Mouse (Mus musculus): Measurements from ENCODE around the gene Med25. TPM values are rescaled to one million over a fixed set of nuclear protein-coding genes. Genes with fewer than 3 reads are reported as not detected.

Med25 gene
- 129 and 224 TPM in 2 replicates for polyA plus RNA-seq (2012; rRNA removed)

DNA sequence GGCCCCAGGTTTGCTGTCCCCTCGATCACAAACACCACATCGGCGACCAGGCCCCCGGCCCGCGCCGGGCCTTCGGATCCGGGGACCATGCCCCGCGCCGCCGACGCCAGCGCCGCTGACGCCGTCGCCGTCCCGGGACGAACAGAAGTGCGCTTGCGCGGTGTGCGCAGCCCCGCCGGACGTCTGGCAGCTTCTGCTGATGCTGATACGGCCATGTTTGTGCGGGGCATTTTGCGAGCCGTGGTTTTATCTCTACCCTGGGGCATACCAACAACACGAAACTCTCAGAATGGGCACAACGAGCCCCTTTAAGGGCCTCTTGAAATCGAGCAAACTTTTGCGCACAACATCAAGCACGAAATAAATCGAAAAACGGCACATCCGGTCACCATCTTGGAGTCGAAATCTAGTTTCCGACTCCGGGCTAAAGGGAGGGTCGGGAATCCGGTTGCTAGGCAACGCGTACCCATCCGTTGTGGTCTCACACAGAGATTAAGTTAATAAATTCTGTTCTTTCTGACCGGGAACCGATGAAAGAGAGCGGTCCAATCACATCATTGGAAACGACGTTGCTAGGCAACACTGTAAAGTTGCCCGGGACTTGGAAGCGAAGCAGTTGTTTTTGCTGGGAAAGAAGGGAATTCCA, at the start of gene Med25:
Gene Med25 (minus strand): TSS at position 437 of the 646 bp plus-strand sequence.

DNA sequence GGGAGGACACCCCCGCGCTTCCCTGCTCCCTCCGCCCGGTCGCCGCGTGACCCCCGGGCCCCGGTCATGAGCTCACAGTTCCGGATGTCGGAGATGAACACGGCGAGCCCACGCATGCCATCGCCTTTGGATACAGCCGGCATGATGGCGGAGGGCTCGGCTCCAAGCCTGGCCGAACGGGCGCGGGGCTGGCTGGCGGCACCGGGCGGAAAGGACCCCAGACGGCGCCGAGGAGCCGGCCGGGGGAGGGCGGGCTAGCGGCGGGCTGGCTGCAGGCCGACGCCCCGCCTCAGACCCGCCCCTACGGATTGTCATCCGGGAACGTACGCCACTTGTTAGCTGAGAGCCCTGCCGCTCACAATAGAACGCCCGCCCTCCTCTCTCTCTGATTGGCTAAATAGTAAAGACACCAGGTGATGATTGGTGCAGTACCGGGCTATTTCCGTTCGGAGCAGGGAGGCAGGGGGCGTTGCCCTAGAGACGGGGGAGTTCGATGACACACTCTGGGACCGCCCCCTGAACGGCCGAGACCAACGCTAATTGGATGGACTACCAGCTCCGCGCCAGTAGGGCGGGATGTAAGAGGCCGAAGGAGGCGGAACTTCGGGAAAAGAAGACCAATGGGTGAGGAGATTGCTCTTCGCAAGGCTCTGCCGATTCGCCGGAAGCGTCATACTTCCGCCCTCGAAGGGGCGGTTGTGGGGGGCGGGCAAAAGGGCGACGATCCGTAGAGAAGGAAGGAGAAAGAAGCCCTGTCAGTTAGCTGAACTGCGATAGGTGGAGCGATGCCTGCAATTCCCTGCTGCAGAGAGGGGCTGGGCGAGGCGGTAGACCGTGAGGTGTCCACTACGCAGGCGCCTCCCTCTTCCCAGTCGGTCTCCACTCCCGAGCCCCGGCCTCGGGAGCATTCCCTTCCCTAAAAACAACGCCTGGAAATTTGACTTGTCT, 37.0 kb upstream of the Med25 start, which contains the start of gene Ap2a1:
Gene Ap2a1 (minus strand): TSS at position 293 of the 948 bp plus-strand sequence.

DNA sequence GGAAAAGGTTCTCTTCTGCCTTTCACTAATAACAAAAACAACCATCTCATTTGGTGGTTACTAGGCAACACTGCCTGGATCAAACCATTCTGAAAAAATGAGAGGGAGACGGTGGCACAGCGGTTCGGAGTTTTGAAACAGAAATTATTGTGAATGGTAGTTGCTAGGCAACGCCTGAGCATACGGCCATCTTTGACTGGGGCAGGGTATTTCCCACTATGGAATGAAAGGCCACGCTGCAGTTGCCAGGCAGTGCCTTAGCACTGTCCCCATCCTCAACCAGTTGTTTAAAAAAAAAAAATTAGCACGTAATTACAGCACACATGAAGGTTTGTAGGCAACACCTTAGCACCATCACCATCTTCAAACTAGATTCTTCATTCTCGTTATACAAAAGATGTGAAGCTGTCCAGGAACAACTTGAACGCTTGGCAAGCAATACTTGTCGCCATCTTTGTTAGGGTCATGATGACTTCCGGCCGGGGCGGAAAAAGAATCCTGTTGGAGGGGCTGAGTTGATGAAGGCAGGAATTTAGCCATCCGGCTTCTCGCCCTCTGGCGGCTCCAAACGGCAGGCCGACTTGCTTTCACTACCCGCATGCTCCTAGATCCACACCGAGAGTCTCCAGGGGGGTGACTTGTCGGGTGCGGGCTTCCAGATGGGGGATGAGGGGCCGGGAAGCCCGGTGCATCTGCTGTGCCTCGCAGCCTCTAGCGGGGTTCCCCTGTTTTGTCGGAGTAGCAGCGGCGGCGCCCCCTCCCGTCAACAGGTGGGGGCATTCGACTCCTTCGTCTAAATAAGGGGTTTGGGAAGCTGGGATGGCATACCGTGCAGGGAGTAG, 3.3 kb upstream of the Med25 start, which contains the start of gene Fuz:
Gene Fuz (plus strand): TSS at position 487 of the 842 bp plus-strand sequence.

DNA sequence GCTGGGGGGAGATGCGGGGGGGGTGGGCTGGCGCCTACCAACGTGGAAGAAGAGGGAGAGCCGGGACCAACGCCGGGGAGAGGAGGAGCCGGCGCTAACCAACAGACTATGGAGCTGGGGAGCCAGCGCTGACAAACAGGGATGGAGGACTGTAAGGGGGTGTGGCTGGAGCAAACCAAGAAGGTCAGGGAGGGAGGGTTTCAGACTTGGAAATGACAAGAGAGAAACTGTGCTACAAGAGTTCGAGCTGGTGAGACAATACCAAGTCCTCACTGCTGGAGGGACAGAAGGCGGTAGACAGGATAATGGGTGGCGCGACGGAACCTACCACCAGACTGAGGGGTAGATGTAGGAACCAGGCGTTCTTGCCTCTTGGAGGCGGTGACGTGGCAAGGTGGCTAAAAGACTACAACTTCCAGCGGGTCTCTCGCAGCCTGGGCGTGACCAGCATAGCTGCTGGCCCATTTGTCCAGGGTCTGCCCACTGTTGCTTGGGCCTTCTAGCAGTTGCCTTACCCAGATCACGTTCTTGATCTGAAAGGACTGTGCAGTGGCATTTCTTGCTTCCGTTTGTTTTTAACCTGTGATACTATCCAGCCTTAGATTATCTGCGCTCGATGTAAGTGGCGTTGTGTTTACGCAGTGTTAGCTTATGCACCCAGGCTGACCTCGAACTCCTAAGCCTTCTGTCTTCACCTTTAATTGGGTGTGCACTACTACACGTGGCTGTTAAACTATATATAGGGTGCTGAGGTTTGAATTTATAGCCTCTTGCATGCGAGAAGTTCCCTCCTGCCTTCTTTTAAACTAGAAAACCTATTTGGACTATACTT, 22.6 kb downstream of the Med25 start, which contains the start of gene Ptov1:
Gene Ptov1 (minus strand): TSS at position 92 of the 832 bp plus-strand sequence.

DNA sequence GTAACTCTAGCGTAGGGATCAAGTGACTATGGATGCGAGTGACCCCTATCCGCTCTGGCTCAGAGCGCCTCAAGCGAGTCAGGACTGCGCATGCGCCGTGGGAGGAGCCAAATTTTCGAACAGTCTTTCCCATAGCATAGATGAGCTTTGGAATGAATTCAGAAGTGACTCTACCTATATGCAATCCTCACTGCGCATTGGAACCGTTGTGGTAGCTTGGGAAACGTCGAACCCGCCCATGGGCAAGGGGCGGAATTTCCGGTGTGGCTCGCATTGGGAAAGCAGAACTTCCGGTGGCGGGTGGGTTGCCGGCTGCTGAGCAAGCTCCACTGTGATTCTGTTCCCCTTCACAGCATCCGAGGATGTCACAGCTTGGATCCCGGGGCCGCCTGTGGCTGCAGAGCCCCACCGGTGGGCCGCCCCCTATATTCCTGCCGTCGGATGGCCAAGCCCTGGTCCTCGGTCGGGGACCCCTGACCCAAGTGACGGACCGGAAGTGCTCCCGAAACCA, 35.4 kb downstream of the Med25 start, which contains the start of gene Pnkp:
Gene Pnkp (plus strand): TSS at position 98 of the 511 bp plus-strand sequence.

DNA sequence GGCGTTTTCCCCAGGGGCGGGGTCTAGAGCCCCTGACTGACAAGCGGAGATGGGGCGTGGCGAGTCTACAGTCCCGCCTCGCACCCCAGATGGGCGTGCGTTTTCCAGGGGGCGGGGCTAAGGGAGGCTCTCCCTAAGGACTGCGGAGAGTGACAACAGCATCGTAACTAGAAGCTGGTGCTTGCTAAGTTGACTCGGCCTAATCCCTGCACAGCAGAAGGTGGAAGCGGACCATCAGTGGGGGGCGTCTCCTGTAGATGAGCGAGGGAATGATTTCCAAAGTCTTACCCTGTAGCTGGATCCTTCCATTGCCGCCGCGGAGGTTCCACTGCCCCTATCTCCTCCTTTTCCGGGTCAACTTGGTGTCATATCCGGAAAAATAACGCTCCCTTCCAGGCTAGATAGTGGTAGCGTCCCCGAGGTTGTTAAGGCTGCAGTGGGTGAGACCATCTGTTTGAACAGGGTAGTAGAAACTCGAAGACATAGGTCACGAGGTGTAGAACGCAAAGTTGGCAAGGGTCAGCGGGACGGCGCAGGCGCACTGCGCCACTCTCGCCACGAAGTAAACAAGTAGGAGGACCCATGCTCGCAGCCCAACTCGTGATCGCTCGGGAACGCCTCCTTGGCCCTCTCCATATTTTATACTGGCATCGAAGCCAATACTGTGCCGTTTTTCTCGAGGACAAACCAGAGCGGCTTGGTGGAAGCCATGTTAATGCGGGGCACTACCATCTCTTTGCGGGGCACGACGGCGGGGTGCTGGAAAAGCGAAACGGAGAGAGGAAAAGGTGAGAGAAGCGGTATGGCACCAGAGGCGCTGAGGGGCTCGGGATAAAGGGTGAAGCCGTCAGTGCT, 43.7 kb downstream of the Med25 start, which contains the start of the genes Akt1s1 and Tbc1d17:
Gene Akt1s1 (plus strand): TSS at position 431 of the 855 bp plus-strand sequence.
Gene Tbc1d17 (minus strand): TSS at position 519 of the 855 bp plus-strand sequence.

Other genes starting within 250 kb of the Med25 start
- 37.3 and 39.8 TPM in 2 replicates for gene Myh14, start 221.9 kb downstream of the Med25 start, polyA plus RNA-seq (2012; rRNA removed)
- not detected in 2 replicates for gene Izumo2, start 184.0 kb downstream of the Med25 start, polyA plus RNA-seq (2012; rRNA removed)
- 12.6 and 15.6 TPM in 2 replicates for gene Vrk3, start 144.3 kb downstream of the Med25 start, polyA plus RNA-seq (2012; rRNA removed)
- gene Zfp473, start 141.7 kb downstream of the Med25 start, polyA plus RNA-seq (2012; rRNA removed), result 0.02 TPM in 1 of 2 replicates, not detected in the other
- gene Nup62, start 76.6 kb downstream of the Med25 start, polyA plus RNA-seq (2012; rRNA removed), result 35.4 and 38.0 TPM in 2 replicates
- gene Il4i1, start 76.3 kb downstream of the Med25 start, polyA plus RNA-seq (2012; rRNA removed), result 1.5 and 4.5 TPM in 2 replicates
- gene Atf5, start 76.1 kb downstream of the Med25 start, polyA plus RNA-seq (2012; rRNA removed), result 166 and 337 TPM in 2 replicates
- gene Akt1s1, start 43.7 kb downstream of the Med25 start, polyA plus RNA-seq (2012; rRNA removed), result 92.9 and 317 TPM in 2 replicates
- gene Tbc1d17, start 43.6 kb downstream of the Med25 start, polyA plus RNA-seq (2012; rRNA removed), result 50.9 and 54.2 TPM in 2 replicates
- 25.5 and 34.7 TPM in 2 replicates for gene Pnkp, start 35.6 kb downstream of the Med25 start, polyA plus RNA-seq (2012; rRNA removed)
- gene Ptov1, start 22.9 kb downstream of the Med25 start, polyA plus RNA-seq (2012; rRNA removed), result 136 and 176 TPM in 2 replicates
- gene Fuz, start 3.4 kb upstream of the Med25 start, polyA plus RNA-seq (2012; rRNA removed), result 47.7 and 54.0 TPM in 2 replicates
- 46.2 and 50.4 TPM in 2 replicates for gene Ap2a1, start 36.8 kb upstream of the Med25 start, polyA plus RNA-seq (2012; rRNA removed)
- gene Tsks, start 50.5 kb upstream of the Med25 start, polyA plus RNA-seq (2012; rRNA removed), result not detected in 2 replicates
- gene Cpt1c, start 82.1 kb upstream of the Med25 start, polyA plus RNA-seq (2012; rRNA removed), result 8.3 and 10.7 TPM in 2 replicates
- gene Prmt1, start 93.9 kb upstream of the Med25 start, polyA plus RNA-seq (2012; rRNA removed), result 35.4 and 37.3 TPM in 2 replicates
- 42.0 and 48.4 TPM in 2 replicates for gene Irf3, start 104.9 kb upstream of the Med25 start, polyA plus RNA-seq (2012; rRNA removed)
- gene Bcl2l12, start 106.0 kb upstream of the Med25 start, polyA plus RNA-seq (2012; rRNA removed), result 15.0 and 16.7 TPM in 2 replicates
- gene Scaf1, start 123.7 kb upstream of the Med25 start, polyA plus RNA-seq (2012; rRNA removed), result 39.9 and 41.0 TPM in 2 replicates
- 83.5 and 105 TPM in 2 replicates for gene Rras, start 125.2 kb upstream of the Med25 start, polyA plus RNA-seq (2012; rRNA removed)
- 6.7 and 6.9 TPM in 2 replicates for gene Prr12, start 160.2 kb upstream of the Med25 start, polyA plus RNA-seq (2012; rRNA removed)
- 34.9 and 38.4 TPM in 2 replicates for gene Nosip, start 169.7 kb upstream of the Med25 start, polyA plus RNA-seq (2012; rRNA removed)
- 87.1 and 134 TPM in 2 replicates for gene Prrg2, start 170.0 kb upstream of the Med25 start, polyA plus RNA-seq (2012; rRNA removed)
- 91.6 and 110 TPM in 2 replicates for gene Rcn3, start 199.5 kb upstream of the Med25 start, polyA plus RNA-seq (2012; rRNA removed)
- 25.6 and 32.7 TPM in 2 replicates for gene Fcgrt, start 211.1 kb upstream of the Med25 start, polyA plus RNA-seq (2012; rRNA removed)
- gene Rps11, start 231.7 kb upstream of the Med25 start, polyA plus RNA-seq (2012; rRNA removed), result 64.2 and 69.2 TPM in 2 replicates
- 383 and 516 TPM in 2 replicates for gene Rpl13a, start 236.0 kb upstream of the Med25 start, polyA plus RNA-seq (2012; rRNA removed)
- 0.29 TPM in 1 of 2 replicates, not detected in the other for gene Gm45713, start 243.5 kb upstream of the Med25 start, polyA plus RNA-seq (2012; rRNA removed)
- gene Flt3l, start 243.7 kb upstream of the Med25 start, polyA plus RNA-seq (2012; rRNA removed), result 13.0 and 17.0 TPM in 2 replicates

All from stomach, adult 2 months (tissue).